Mouse (Mus musculus) effector memory CD4-positive, alpha-beta T cell, adult 7 months (primary cell): ENCODE measurements around the gene Zfp760. TPM values are rescaled to one million over a fixed set of nuclear protein-coding genes. Genes with fewer than 3 reads are reported as not detected.

Experiments
- polyA plus RNA-seq: library from polyadenylated mRNA; unstranded; fragments of 100-300 nt; shearing (Covaris generic); gene quantifications from one replicate; pipeline ENCODE4 v1.2.1, GENCODE M21; 2017

Zfp760 gene
- polyA plus RNA-seq: 2.0 TPM

DNA sequence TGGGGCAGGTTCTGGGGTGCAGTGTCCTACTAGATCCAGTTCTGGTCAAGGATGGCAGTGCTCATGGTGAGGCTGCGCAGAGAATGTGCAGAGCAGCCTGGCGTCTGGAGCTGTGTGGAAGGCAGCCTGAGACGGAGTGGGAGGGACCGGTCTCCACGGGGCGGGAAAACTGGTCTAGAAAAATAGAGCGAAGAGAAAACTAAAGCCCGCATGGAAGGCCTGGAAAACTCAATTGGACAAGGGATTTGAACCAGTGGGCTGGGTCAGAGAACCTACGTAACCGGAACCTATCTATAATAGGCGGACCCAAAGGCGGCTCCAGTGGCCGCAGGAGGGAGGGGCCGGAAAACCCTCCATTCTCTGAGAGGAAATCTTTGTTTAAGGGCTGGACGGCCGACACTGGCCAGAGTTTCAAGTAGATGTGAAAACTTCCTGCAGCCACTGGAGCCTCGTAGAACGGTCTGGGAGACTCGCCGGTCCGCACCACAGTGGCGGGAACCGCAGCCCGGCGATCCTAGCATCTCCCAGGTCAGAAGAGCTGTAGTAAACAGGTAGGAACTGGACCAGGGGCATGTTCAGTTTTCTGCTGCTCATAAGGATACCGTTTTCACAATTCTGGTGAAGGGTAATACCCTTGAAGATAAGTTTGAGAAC, at the start of gene Zfp760:
Gene Zfp760, plus strand, starts transcription at position 399 of the 654 bp plus-strand sequence.

DNA sequence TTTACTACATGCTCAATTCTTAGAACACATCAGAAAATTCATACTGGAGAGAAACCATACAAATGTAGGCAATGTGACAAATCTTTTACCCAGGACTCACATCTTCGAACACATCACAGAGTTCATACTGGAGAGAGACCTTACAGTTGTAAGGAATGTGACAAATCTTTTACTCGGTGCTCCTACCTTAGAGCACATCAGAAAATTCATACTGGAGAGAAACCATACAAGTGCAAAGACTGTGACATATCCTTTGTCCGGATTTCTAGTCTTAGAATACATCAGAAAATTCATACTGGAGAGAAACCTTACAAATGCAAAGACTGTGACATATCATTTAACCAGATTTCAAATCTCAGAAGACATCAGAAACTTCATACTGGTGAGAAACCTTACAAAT, 16.0 kb upstream of the Zfp760 start, which contains the start of gene Gm10226:
Gene Gm10226, plus strand, starts transcription at position 301 of the 400 bp plus-strand sequence.

DNA sequence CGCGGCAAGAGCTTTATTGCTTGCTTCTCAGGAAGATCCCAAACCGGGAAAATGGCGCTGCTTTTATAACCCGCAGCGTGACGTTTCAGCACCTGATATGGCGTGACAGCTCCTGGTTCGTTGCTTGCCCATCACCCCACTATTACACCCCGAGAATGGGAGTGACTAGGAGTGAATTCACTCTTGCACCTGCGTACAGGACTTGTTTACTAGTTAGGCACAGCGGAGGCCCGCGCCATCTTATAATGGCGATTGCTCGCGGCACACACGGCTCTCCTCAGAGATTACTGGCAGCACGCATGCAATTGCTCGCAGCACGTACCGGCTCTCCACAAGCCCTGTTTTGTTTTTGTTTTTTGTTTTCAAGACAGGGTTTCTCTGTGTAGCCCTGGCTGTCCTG, 23.0 kb downstream of the Zfp760 start, which contains the start of gene Zfp229:
Gene Zfp229, plus strand, starts transcription at position 301 of the 400 bp plus-strand sequence.

Other genes with a start within 250 kb of the Zfp760 start
- 61.5 TPM for gene Zfp53, start 218.7 kb upstream of the Zfp760 start, polyA plus RNA-seq
- gene Zfp52, start 172.2 kb upstream of the Zfp760 start, polyA plus RNA-seq: 14.9 TPM
- gene Zfp948, start 140.7 kb upstream of the Zfp760 start, polyA plus RNA-seq: 1.4 TPM
- 3.3 TPM for gene Zfp983, start 57.1 kb upstream of the Zfp760 start, polyA plus RNA-seq
- gene Gm10226, start 15.9 kb upstream of the Zfp760 start, polyA plus RNA-seq: 7.4 TPM
- 0.52 TPM for gene Zfp229, start 23.1 kb downstream of the Zfp760 start, polyA plus RNA-seq
- 0.18 TPM for gene Zfp820, start 138.0 kb downstream of the Zfp760 start, polyA plus RNA-seq
- gene Zfp995, start 202.2 kb downstream of the Zfp760 start, polyA plus RNA-seq: 12.6 TPM